Mouse (Mus musculus) ES-E14 (cell line): ENCODE results near the gene Itpk1. TPM values are rescaled to one million over a fixed set of nuclear protein-coding genes. Genes with fewer than 3 reads are reported as not detected.

Experiments
- DNase-seq: peaks from one replicate; pipeline ENCODE4 v3.0.0-alpha.2; 2013; ENCODE audit warnings: low read depth, low spot score
- H3K27ac ChIP-seq: 2 replicates; pipeline ENCODE4 v1.5.1; 2012; ENCODE audit warnings: low read depth, mild to moderate bottlenecking, low read length, moderate library complexity, mixed read lengths; ENCODE audit not compliant: poor library complexity, insufficient read depth, severe bottlenecking
- H3K36me3 ChIP-seq: 2 replicates; pipeline ENCODE4 v1.6.1; 2012; ENCODE audit warnings: mild to moderate bottlenecking, low read length, moderate library complexity, mixed read lengths; ENCODE audit not compliant: control insufficient read depth, poor library complexity, insufficient read depth, severe bottlenecking
- H3K4me1 ChIP-seq, 2 experiments: fragments of 150-350 bp in 1 of 2; sonication (generic) in 1 of 2; 2 replicates each; pipeline ENCODE4 v1.6.1; 2012; ENCODE audit warnings: low read length in 2 of 2, mild to moderate bottlenecking in 1 of 2, mixed read lengths in 1 of 2; ENCODE audit not compliant: control insufficient read depth in 2 of 2, insufficient read depth in 2 of 2, poor library complexity in 1 of 2
- H3K4me3 ChIP-seq, 2 experiments: fragments of 150-350 bp in 1 of 2; sonication (generic) in 1 of 2; 2 replicates each; pipeline ENCODE4 v1.5.1; 2012; ENCODE audit warnings: low read length in 2 of 2, low read depth in 1 of 2, mild to moderate bottlenecking in 1 of 2, mixed read lengths in 1 of 2; ENCODE audit not compliant: insufficient read depth in 1 of 2, poor library complexity in 1 of 2, severe bottlenecking in 1 of 2
- H3K9ac ChIP-seq: 2 replicates; pipeline ENCODE4 v1.6.1; 2012; ENCODE audit warnings: low read depth, mild to moderate bottlenecking, low read length, mixed read lengths; ENCODE audit not compliant: poor library complexity, insufficient read depth, severe bottlenecking
- H3K9me3 ChIP-seq: fragments of 150-350 bp; sonication (generic); 2 replicates; pipeline ENCODE4 v1.6.1; 2012; ENCODE audit warnings: low read depth, mild to moderate bottlenecking, low read length; ENCODE audit not compliant: control insufficient read depth, insufficient read depth
- CHD2 ChIP-seq: IDR thresholded peaks from 2 replicates; pipeline ENCODE4 v1.6.1; 2014; ENCODE audit warnings: mild to moderate bottlenecking, low read depth, low read length, inconsistent platforms
- HCFC1 ChIP-seq: IDR thresholded peaks from 2 replicates; pipeline ENCODE4 v1.6.1; 2012; ENCODE audit warnings: low read length, inconsistent platforms, borderline replicate concordance; ENCODE audit not compliant: insufficient read depth
- MAFK ChIP-seq: IDR thresholded peaks from 2 replicates; pipeline ENCODE4 v1.6.1; 2014; ENCODE audit warnings: mild to moderate bottlenecking, low read depth, low read length, inconsistent platforms; ENCODE audit not compliant: insufficient read depth
- ZC3H11A ChIP-seq: IDR thresholded peaks from 2 replicates; pipeline ENCODE4 v1.6.1; 2012; ENCODE audit warnings: low read depth, mild to moderate bottlenecking, inconsistent platforms, low read length, borderline replicate concordance
- ZNF384 ChIP-seq: IDR thresholded peaks from 2 replicates; pipeline ENCODE4 v1.6.1; 2012; ENCODE audit warnings: low read depth, low read length, inconsistent platforms
- in situ Hi-C, 2 experiments: fragments of 600-800 bp; cut with MboI; formaldehyde crosslinking; loops; one replicate each; pipeline ENCODE4 v1.15.1; 2025; ENCODE audit warnings: low sequenced_read_pairs in 2 of 2, inconsistent platforms in 1 of 2; ENCODE audit not compliant: unreplicated experiment in 2 of 2
- total RNA-seq: library from RNA; depleted of rRNA; stranded (reverse); fragments of 300-350 nt; gene quantifications from 2 replicates; pipeline ENCODE4 v1.2.3, GENCODE M21; 2012

The Itpk1 gene
- total RNA-seq, 1 experiment = 33.1 TPM

- in situ Hi-C loops = no loop called here
- no peak overlapping the region for H3K27ac ChIP-seq
- DNase-seq = no peak
- H3K9me3 ChIP-seq = no peaks in the 10 kb centered on the region
- no peak overlapping the region for H3K4me3 ChIP-seq
- no peak overlapping the region for H3K9ac ChIP-seq
- TF ChIP-seq ZC3H11A = no peak
- TF ChIP-seq CHD2 = no peak
- TF ChIP-seq MAFK = no peak
- TF ChIP-seq HCFC1 = no peak
- no peak for TF ChIP-seq ZNF384
- H3K4me1 ChIP-seq = peaks cover 17 to 42% of the 10 kb centered on the region in 2 experiments
- peaks cover 2% of the 10 kb centered on the region; the same call in 1 of the 2 replicates for H3K36me3 ChIP-seq
These were observed 13.0 kb downstream of the Itpk1 start for GRCm38 (mm10) chr12:102691761-102692160.

- Histone ChIP-seq H3K36me3 (peaks cover 5% of the 10 kb centered on the region; the same call in 1 of the 2 replicates), H3K4me1 (peaks cover 11 to 42% of the 10 kb centered on the region in 2 experiments; a peak in 3 of 4 replicates), H3K9ac (no peak overlapping the region), H3K9me3 (no peaks in the 10 kb centered on the region), H3K27ac (no peak overlapping the region), H3K4me3 (no peak overlapping the region)
- TF ChIP-seq CHD2 (no peak), ZNF384 (no peak), ZC3H11A (no peak), MAFK (no peak), HCFC1 (no peak)
- in situ Hi-C loops = no loop called here
- no peak for DNase-seq
These were observed 13.6 kb downstream of the Itpk1 start for GRCm38 (mm10) chr12:102691180-102691579.

- H3K4me1 ChIP-seq = peaks cover 6 to 34% of the 10 kb centered on the region in 2 experiments; a peak in 2 of 4 replicates
- TF ChIP-seq ZC3H11A = no peak
- no peak for TF ChIP-seq MAFK
- TF ChIP-seq CHD2 = no peak
- no peak for TF ChIP-seq HCFC1
- no peak for TF ChIP-seq ZNF384
- H3K9ac ChIP-seq = no peak overlapping the region
- in situ Hi-C loops = no loop called here
- H3K27ac ChIP-seq = no peak overlapping the region
- no peak overlapping the region for H3K4me3 ChIP-seq
- no peak for DNase-seq
- H3K36me3 ChIP-seq = 0 out of 2 replicates have a peak, but pooled peaks cover 5% of the 10 kb centered on the region
- H3K9me3 ChIP-seq = no peaks in the 10 kb centered on the region
These were observed 14.8 kb downstream of the Itpk1 start for GRCm38 (mm10) chr12:102689773-102690563.

GRCm38 (mm10) chr12:102686321-102686720 is 18.4 kb downstream of the Itpk1 start:
- Histone ChIP-seq H3K9ac (no peak overlapping the region), H3K36me3 (0 out of 2 replicates have a peak, but pooled peaks cover 12% of the 10 kb centered on the region), H3K4me1 (peaks cover 4 to 22% of the 10 kb centered on the region in 2 experiments; a peak in 3 of 4 replicates), H3K27ac (no peak overlapping the region), H3K4me3 (no peak overlapping the region), H3K9me3 (no peaks in the 10 kb centered on the region)
- in situ Hi-C loops = no loop called here
- DNase-seq = no peak
- TF ChIP-seq HCFC1 (no peak), ZNF384 (no peak), CHD2 (no peak), ZC3H11A (no peak), MAFK (no peak)
